In the genomic region with DNA sequence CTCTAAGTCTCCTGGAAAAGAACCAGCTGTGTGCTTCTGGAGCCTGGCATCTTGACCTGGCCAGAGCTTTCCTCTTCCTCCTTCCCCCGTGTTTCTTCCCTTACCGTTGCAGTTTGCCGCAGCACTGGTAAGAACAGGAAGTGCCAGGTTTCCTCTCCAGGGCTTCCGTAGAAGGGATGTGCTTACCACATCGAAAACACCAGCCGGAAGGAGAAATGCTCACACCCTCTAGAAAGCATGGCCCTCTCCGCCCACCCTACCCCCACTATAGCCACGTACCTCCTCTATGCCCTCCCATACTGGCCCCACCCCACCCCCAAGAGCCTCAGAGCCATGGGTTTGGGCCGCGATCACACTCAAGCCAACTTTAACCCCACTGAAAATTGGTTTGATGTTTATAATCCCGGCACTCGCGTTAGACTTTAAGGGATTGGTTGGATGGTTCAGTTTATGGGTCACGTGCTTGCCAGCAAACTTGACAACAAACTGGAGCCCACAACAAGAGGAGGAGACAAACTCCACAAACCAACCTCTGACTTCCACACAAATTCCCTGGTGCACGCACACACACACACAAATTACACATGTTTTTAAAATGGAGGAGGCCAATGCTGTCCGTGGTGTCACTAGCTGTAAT, we compare ENCODE assay signal across 7 mouse cellular contexts. TPM values are rescaled to one million over a fixed set of nuclear protein-coding genes. Genes with fewer than 3 reads are reported as not detected.
DNase-seq lines count a peak whose midpoint lies in the region; ATAC-seq and TF ChIP-seq lines count a peak whose summit lies in the region.

No protein-coding gene starts in this region.

- 0 out of 2 replicates have a peak, but pooled peaks cover 3% of the 10 kb centered on the region for H3K9me3 ChIP-seq in E14TG2a.4 (ENCODE audit: low read length)
- H3K9me3 ChIP-seq in liver, embryonic 16.5 days (replicated peaks; ENCODE audit: control insufficient read depth, low read length) = no peaks in the 10 kb centered on the region

- peak; percentile 40 for DNase-seq in brain, adult 2 months (ENCODE audit: low read depth, low spot score)
- DNase-seq in splenic B cell, adult 2 months (ENCODE audit: low read depth, low spot score) = peak; percentile 70
- no peak for DNase-seq in layer of hippocampus, postnatal 36 days
- no peak for DNase-seq in frontal cortex, adult 2 months (ENCODE audit: extremely low spot score in 1 of 2, low spot score in 1 of 2)

- H3K27ac ChIP-seq in liver, embryonic 16.5 days (ENCODE audit: low read length) = peak overlapping the region; percentile 43

- H3K4me1 ChIP-seq in E14TG2a.4 (replicated peaks; ENCODE audit: low read depth, low read length) = peaks cover 77% of the 10 kb centered on the region
- H3K4me1 ChIP-seq in liver, embryonic 16.5 days (ENCODE audit: control insufficient read depth, low read depth, low read length) = peaks cover 2% of the 10 kb centered on the region; the same call in 1 of the 2 replicates

- H3K36me3 ChIP-seq in E14TG2a.4 (ENCODE audit: insufficient read depth, low read length) = peaks cover 21% of the 10 kb centered on the region
- no peaks in the 10 kb centered on the region for H3K36me3 ChIP-seq in liver, embryonic 16.5 days (ENCODE audit: control insufficient read depth, insufficient read depth)
- no peaks in the 10 kb centered on the region for H3K36me3 ChIP-seq in splenic B cell, adult 2 months (ENCODE audit: control insufficient read depth, insufficient read depth, low read length, poor library complexity, severe bottlenecking)

- peak overlapping the region; percentile 43 for H3K9ac ChIP-seq in liver, embryonic 16.5 days (ENCODE audit: low read depth, low read length)

- WGBS in liver, embryonic 16.5 days (ENCODE audit: insufficient replicate concordance) = 17% methylated on average over 16 of the region's 16 CpGs

- no peaks in the 10 kb centered on the region for H3K27me3 ChIP-seq in E14TG2a.4 (ENCODE audit: insufficient read depth, low read length)
- no peaks in the 10 kb centered on the region for H3K27me3 ChIP-seq in liver, embryonic 16.5 days (ENCODE audit: control insufficient read depth, insufficient read depth, low read depth, low read length)
- H3K27me3 ChIP-seq in splenic B cell, adult 2 months (ENCODE audit: control insufficient read depth, insufficient read depth, low read length, poor library complexity, severe bottlenecking) = no peaks in the 10 kb centered on the region

- ATAC-seq in inflammation-experienced regulatory T-cells, adult 6 months = peak; percentile 92
- ATAC-seq in liver, embryonic 16.5 days (ENCODE audit: low read depth) = peak; percentile 82

- no peak for TF ChIP-seq CTCF in E14TG2a.4 (conservative IDR thresholded peaks at IDR 0.05; ENCODE audit: low read length)

- H3K4me3 ChIP-seq in E14TG2a.4 (replicated peaks; ENCODE audit: low read length) = peak overlapping the region; percentile 77
- H3K4me3 ChIP-seq in liver, embryonic 16.5 days (ENCODE audit: low read depth, low read length) = peak overlapping the region; percentile 52

- peak overlapping the region; percentile 61 for H3K4me2 ChIP-seq in liver, embryonic 16.5 days (ENCODE audit: low read depth, low read length)

RNA-seq across cellular contexts. Expression of gene Cep19, which starts 30.7 kb away (rescaled TPM):
- polyA plus RNA-seq in inflammation-experienced regulatory T-cells, adult 6 months (2017; shearing (Covaris generic)) = 10 to 100 TPM; 32.4 to 45.8 (median 43.7) TPM
- polyA plus RNA-seq in liver, embryonic 16.5 days (2015; fragmentation: Nextera tagmentation; extraction: Ambion mirVana) = 5.6 and 5.8 TPM in 2 replicates
- 10 to 100 TPM; 63.0 to 63.9 TPM for total RNA-seq in layer of hippocampus, postnatal 36 days (2021)
- 54.8 and 63.1 TPM in 2 replicates for polyA plus RNA-seq in frontal cortex, adult 2 months (2012; rRNA removed)

RNA-seq across cellular contexts. Expression of gene Pigx, which starts 30.8 kb away (rescaled TPM):
- polyA plus RNA-seq in inflammation-experienced regulatory T-cells, adult 6 months (2017; shearing (Covaris generic)) = 100 to 1,000 TPM; 117 to 133 (median 130) TPM
- polyA plus RNA-seq in liver, embryonic 16.5 days (2015; fragmentation: Nextera tagmentation; extraction: Ambion mirVana) = 33.7 and 36.0 TPM in 2 replicates
- total RNA-seq in layer of hippocampus, postnatal 36 days (2021) = 10 to 100 TPM; 26.7 to 28.0 TPM
- polyA plus RNA-seq in frontal cortex, adult 2 months (2012; rRNA removed) = 29.8 and 30.9 TPM in 2 replicates

RNA-seq across cellular contexts. Expression of gene Nrros, which starts 35.1 kb away (rescaled TPM):
- polyA plus RNA-seq in inflammation-experienced regulatory T-cells, adult 6 months (2017; shearing (Covaris generic)) = 10 to 100 TPM; 42.7 to 71.0 (median 53.2) TPM
- polyA plus RNA-seq in liver, embryonic 16.5 days (2015; fragmentation: Nextera tagmentation; extraction: Ambion mirVana) = 22.8 and 23.3 TPM in 2 replicates
- total RNA-seq in layer of hippocampus, postnatal 36 days (2021) = 10 to 100 TPM in 1 of 2 experiments, 1 to 10 TPM in 1; 8.9 to 11.9 TPM
- polyA plus RNA-seq in frontal cortex, adult 2 months (2012; rRNA removed) = 5.7 and 6.9 TPM in 2 replicates

RNA-seq across cellular contexts. Expression of gene Bex6, which starts 49.3 kb away (rescaled TPM):
- under 1 TPM in 2 of 3 experiments, not detected in 1; 0.38 to 0.63 TPM for polyA plus RNA-seq in inflammation-experienced regulatory T-cells, adult 6 months (2017; shearing (Covaris generic))
- polyA plus RNA-seq in liver, embryonic 16.5 days (2015; fragmentation: Nextera tagmentation; extraction: Ambion mirVana) = 0.90 and 1.1 TPM in 2 replicates
- not detected for total RNA-seq in layer of hippocampus, postnatal 36 days (2021)
- polyA plus RNA-seq in frontal cortex, adult 2 months (2012; rRNA removed) = not detected in 2 replicates

RNA-seq across cellular contexts. Expression of gene Pak2, which starts 51.2 kb away (rescaled TPM):
- polyA plus RNA-seq in inflammation-experienced regulatory T-cells, adult 6 months (2017; shearing (Covaris generic)) = 10 to 100 TPM; 60.2 to 67.4 (median 63.4) TPM
- 9.7 and 10.6 TPM in 2 replicates for polyA plus RNA-seq in liver, embryonic 16.5 days (2015; fragmentation: Nextera tagmentation; extraction: Ambion mirVana)
- total RNA-seq in layer of hippocampus, postnatal 36 days (2021) = 10 to 100 TPM; 29.1 to 30.8 TPM
- 17.4 and 18.7 TPM in 2 replicates for polyA plus RNA-seq in frontal cortex, adult 2 months (2012; rRNA removed)

Comparison
In these comparisons a context has a peak if more than half of its experiments do, and no peak if none do; other contexts are left out.
1. DNase-seq: peak in brain, adult 2 months (single experiment) and splenic B cell, adult 2 months (single experiment); none in layer of hippocampus, postnatal 36 days (0 of 2) and frontal cortex, adult 2 months (0 of 2).